Mouse (Mus musculus): ENCODE measurements at regions not wholly inside any gene's neighbourhood (a gene's known extent, or its start where the extent isn't known, plus 50 kb on each side); places are given as distances from the start of the nearest gene placed in this dataset.

- Histone ChIP-seq H3K36me3 (replicated peaks; ENCODE audit: control insufficient read depth, insufficient read depth, low read depth) (no peaks in the 10 kb centered on the region), H3K4me1 (replicated peaks; ENCODE audit: control insufficient read depth in 2 of 2, insufficient read depth in 2 of 2, low read length in 1 of 2) (no peaks in the 10 kb centered on the region), H3K9ac (replicated peaks) (no peak overlapping the region), H3K4me2 (ENCODE audit: low read depth) (no peak overlapping the region), H3K9me3 (ENCODE audit: control insufficient read depth, low read length) (no peaks in the 10 kb centered on the region), H3K4me3 (ENCODE audit: insufficient read depth in 1 of 2, low read depth in 2 of 2, low read length in 2 of 2) (no peak overlapping the region), H3K27ac (no peak overlapping the region), H3K27me3 (ENCODE audit: control insufficient read depth, insufficient read depth, low read length) (no peaks in the 10 kb centered on the region)
- 69% methylated on average over 7 of the region's 7 CpGs for WGBS (ENCODE audit: insufficient replicate concordance)
- TF ChIP-seq EP300 (IDR thresholded peaks at IDR 0.05; ENCODE audit: low read depth) (no peak), CTCF (IDR thresholded peaks at IDR 0.05; ENCODE audit: low read depth) (no peak)
- ATAC-seq (ENCODE audit: insufficient read depth), result no peak
- no peak for DNase-seq (ENCODE audit: low read depth in 3 of 3, low spot score in 3 of 3)
Measured at GRCm38 (mm10) chr8:41921106-41921505, 504.2 kb upstream of the Frg1 start.

- Histone ChIP-seq H3K36me3 (replicated peaks; ENCODE audit: control insufficient read depth, insufficient read depth, low read depth) (no peaks in the 10 kb centered on the region), H3K27me3 (ENCODE audit: control insufficient read depth, insufficient read depth, low read length) (no peaks in the 10 kb centered on the region), H3K9ac (replicated peaks) (no peak overlapping the region), H3K4me1 (replicated peaks; ENCODE audit: control insufficient read depth in 2 of 2, insufficient read depth in 2 of 2, low read length in 1 of 2) (no peaks in the 10 kb centered on the region), H3K9me3 (ENCODE audit: control insufficient read depth, low read length) (no peaks in the 10 kb centered on the region), H3K4me3 (ENCODE audit: insufficient read depth in 1 of 2, low read depth in 2 of 2, low read length in 2 of 2) (no peak overlapping the region), H3K27ac (no peak overlapping the region), H3K4me2 (ENCODE audit: low read depth) (no peak overlapping the region)
- 57% methylated on average over 3 of the region's 3 CpGs for WGBS (ENCODE audit: insufficient replicate concordance)
- DNase-seq (ENCODE audit: low read depth in 3 of 3, low spot score in 3 of 3) (no peak), ATAC-seq (ENCODE audit: insufficient read depth) (no peak)
- no peak for TF ChIP-seq CTCF (IDR thresholded peaks at IDR 0.05; ENCODE audit: low read depth)
- TF ChIP-seq EP300 (IDR thresholded peaks at IDR 0.05; ENCODE audit: low read depth), result no peak
Measured at GRCm38 (mm10) chr8:41920536-41920935, 503.7 kb upstream of the Frg1 start.

- no peak overlapping the region for H3K4me3 ChIP-seq (ENCODE audit: insufficient read depth in 1 of 2, low read depth in 2 of 2, low read length in 2 of 2)
- H3K27me3 ChIP-seq (ENCODE audit: control insufficient read depth, insufficient read depth, low read length), result no peaks in the 10 kb centered on the region
- 31% methylated on average over 2 of the region's 2 CpGs for WGBS (ENCODE audit: insufficient replicate concordance)
- H3K4me2 ChIP-seq (ENCODE audit: low read depth), result no peak overlapping the region
- TF ChIP-seq CTCF (IDR thresholded peaks at IDR 0.05; ENCODE audit: low read depth), result no peak
- TF ChIP-seq EP300 (IDR thresholded peaks at IDR 0.05; ENCODE audit: low read depth), result no peak
- DNase-seq (ENCODE audit: low read depth in 3 of 3, low spot score in 3 of 3) (no peak), ATAC-seq (ENCODE audit: insufficient read depth) (no peak)
- no peak overlapping the region for H3K27ac ChIP-seq
- no peaks in the 10 kb centered on the region for H3K36me3 ChIP-seq (replicated peaks; ENCODE audit: control insufficient read depth, insufficient read depth, low read depth)
- no peaks in the 10 kb centered on the region for H3K9me3 ChIP-seq (ENCODE audit: control insufficient read depth, low read length)
- H3K9ac ChIP-seq (replicated peaks), result no peak overlapping the region
- H3K4me1 ChIP-seq (replicated peaks; ENCODE audit: control insufficient read depth in 2 of 2, insufficient read depth in 2 of 2, low read length in 1 of 2), result no peaks in the 10 kb centered on the region
Measured at GRCm38 (mm10) chr8:41878029-41878748, 461.3 kb upstream of the Frg1 start.

- no peak for DNase-seq (ENCODE audit: low read depth in 3 of 3, low spot score in 3 of 3)
- Histone ChIP-seq H3K9me3 (ENCODE audit: control insufficient read depth, low read length) (no peaks in the 10 kb centered on the region), H3K9ac (replicated peaks) (no peak overlapping the region), H3K36me3 (replicated peaks; ENCODE audit: control insufficient read depth, insufficient read depth, low read depth) (no peaks in the 10 kb centered on the region), H3K27ac (no peak overlapping the region), H3K27me3 (ENCODE audit: control insufficient read depth, insufficient read depth, low read length) (no peaks in the 10 kb centered on the region), H3K4me1 (replicated peaks; ENCODE audit: control insufficient read depth in 2 of 2, insufficient read depth in 2 of 2, low read length in 1 of 2) (no peaks in the 10 kb centered on the region), H3K4me2 (ENCODE audit: low read depth) (no peak overlapping the region), H3K4me3 (ENCODE audit: insufficient read depth in 1 of 2, low read depth in 2 of 2, low read length in 2 of 2) (no peak overlapping the region)
- no peak for TF ChIP-seq EP300 (IDR thresholded peaks at IDR 0.05; ENCODE audit: low read depth)
- TF ChIP-seq CTCF (IDR thresholded peaks at IDR 0.05; ENCODE audit: low read depth), result no peak
- no peak for ATAC-seq (ENCODE audit: insufficient read depth)
- 77% methylated on average over 3 of the region's 3 CpGs for WGBS (ENCODE audit: insufficient replicate concordance)
Measured at GRCm38 (mm10) chr8:41869681-41870356, 452.9 kb upstream of the Frg1 start.

- H3K36me3 ChIP-seq (replicated peaks; ENCODE audit: control insufficient read depth, insufficient read depth, low read depth), result no peaks in the 10 kb centered on the region
- H3K27me3 ChIP-seq (ENCODE audit: control insufficient read depth, insufficient read depth, low read length), result no peaks in the 10 kb centered on the region
- no peak overlapping the region for H3K9ac ChIP-seq (replicated peaks)
- no peaks in the 10 kb centered on the region for H3K4me1 ChIP-seq (replicated peaks; ENCODE audit: control insufficient read depth in 2 of 2, insufficient read depth in 2 of 2, low read length in 1 of 2)
- H3K9me3 ChIP-seq (ENCODE audit: control insufficient read depth, low read length), result no peaks in the 10 kb centered on the region
- no peak for ATAC-seq (ENCODE audit: insufficient read depth)
- H3K4me2 ChIP-seq (ENCODE audit: low read depth), result no peak overlapping the region
- H3K4me3 ChIP-seq (ENCODE audit: insufficient read depth in 1 of 2, low read depth in 2 of 2, low read length in 2 of 2), result no peak overlapping the region
- DNase-seq (ENCODE audit: low read depth in 3 of 3, low spot score in 3 of 3), result no peak
- 71% methylated on average over 7 of the region's 7 CpGs for WGBS (ENCODE audit: insufficient replicate concordance)
- TF ChIP-seq EP300 (IDR thresholded peaks at IDR 0.05; ENCODE audit: low read depth) (no peak), CTCF (IDR thresholded peaks at IDR 0.05; ENCODE audit: low read depth) (no peak)
- H3K27ac ChIP-seq, result no peak overlapping the region
Measured at GRCm38 (mm10) chr8:41860918-41861317, 444.0 kb upstream of the Frg1 start.

All from liver, embryonic 14.5 days (tissue).